Mouse (Mus musculus) heart, adult 2 months (tissue): ENCODE data around the gene Klhl31.

ENCODE experiments used
- CTCF ChIP-seq: fragments of 200-600 bp; IDR thresholded peaks from 2 replicates; pipeline ENCODE4 v1.8.1; 2022; ENCODE audit warnings: antibody characterized with exemption, mild to moderate bottlenecking, moderate library complexity
- EP300 ChIP-seq: fragments of 200-500 bp; IDR thresholded peaks from 2 replicates; pipeline ENCODE4 v1.6.1; 2011; ENCODE audit warnings: low read depth, low read length, control low read depth; ENCODE audit not compliant: insufficient read depth
- POLR2A ChIP-seq: fragments of 200-500 bp; IDR thresholded peaks from 2 replicates; pipeline ENCODE4 v1.6.1; 2011; ENCODE audit warnings: mild to moderate bottlenecking, low read depth, low read length, control low read depth; ENCODE audit not compliant: insufficient read depth

DNA sequence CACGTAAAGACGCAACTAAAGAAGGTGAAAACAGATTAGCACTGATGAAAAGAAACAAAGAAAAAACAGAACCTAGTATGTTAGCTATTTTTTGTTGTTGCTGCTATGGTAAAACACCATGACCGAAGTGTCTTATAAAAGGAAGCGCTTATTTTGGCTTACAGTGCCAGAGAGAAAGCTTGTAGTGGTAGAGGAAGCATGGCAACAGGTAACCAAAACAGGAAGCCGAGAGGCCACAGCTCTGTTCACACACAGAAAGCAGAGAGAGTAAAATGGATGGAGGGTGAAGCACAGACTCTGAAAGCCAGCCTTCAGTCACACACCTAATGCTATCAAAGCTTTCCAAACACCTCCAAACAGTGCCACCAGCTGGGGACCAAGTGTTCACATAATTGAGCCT, 34.7 kb downstream of the Klhl31 start:
- TF ChIP-seq POLR2A (no peak), CTCF (no peak), EP300 (no peak)
